Mouse (Mus musculus): ENCODE measurements around the gene Fam198b. TPM values are rescaled to one million over a fixed set of nuclear protein-coding genes. Genes with fewer than 3 reads are reported as not detected.
"Not testable (repeated sequence)": the region's sequence is repeated elsewhere in the genome, so short reads cannot be mapped to it uniquely, and the experiment has no call there.

The Fam198b gene
- polyA plus RNA-seq, 1 experiment from 2014 or later, result 5.2 TPM

DNA sequence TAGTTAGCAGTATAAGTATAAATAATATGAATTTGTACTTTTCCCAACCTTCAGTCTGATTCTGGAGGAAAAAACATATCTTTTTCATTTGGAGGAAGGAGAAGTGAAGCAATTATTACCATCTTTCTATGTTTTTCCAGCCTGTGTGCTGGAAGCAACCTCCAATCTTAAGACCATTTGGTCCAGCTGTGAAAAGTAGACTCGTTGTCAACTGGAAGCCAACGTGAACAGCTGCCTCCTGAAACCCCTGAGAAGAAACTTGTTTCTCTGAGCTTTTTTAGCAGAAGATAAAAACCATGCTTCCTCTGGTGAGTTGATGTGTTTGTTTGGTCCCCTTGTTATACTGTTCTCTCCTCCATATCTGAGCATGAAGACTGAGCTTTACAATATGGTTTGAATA is 84.1 kb downstream of the Fam198b start:
- no peak for ATAC-seq (ENCODE audit: low FRiP score)
- no peak overlapping the region for H3K9ac ChIP-seq (replicated peaks)
- H3K9me3 ChIP-seq (replicated peaks), result no peaks in the 10 kb centered on the region
- 73% methylated on average over 2 of the region's 2 CpGs for WGBS
- H3K4me3 ChIP-seq (replicated peaks), result no peak overlapping the region
- no peaks in the 10 kb centered on the region for H3K27me3 ChIP-seq (replicated peaks)
- H3K4me1 ChIP-seq, result 0 out of 2 replicates have a peak, but pooled peaks cover 4% of the 10 kb centered on the region
- H3K27ac ChIP-seq (replicated peaks), result no peak overlapping the region
- H3K36me3 ChIP-seq, result no peaks in the 10 kb centered on the region
- H3K4me2 ChIP-seq, result no peak overlapping the region

DNA sequence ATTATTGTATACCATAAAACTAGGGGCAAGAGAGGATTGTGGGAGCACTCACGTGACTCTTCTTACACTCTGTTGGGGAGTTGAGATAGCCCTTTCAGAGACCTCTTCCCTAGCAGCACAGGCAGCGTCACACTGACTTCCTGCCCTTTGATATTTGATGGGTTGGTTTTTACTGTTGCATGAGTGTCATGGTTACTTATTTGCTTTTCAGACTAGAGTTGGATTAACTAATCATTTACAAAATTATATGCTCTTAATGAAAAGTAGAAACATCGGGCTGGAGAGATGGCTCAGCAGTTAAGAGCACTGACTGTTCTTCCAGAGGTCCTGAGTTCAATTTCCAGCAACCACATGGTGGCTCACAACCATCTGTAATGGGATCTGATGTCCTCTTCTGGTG is 85.2 kb downstream of the Fam198b start:
- not testable (repeated sequence) for H3K36me3 ChIP-seq; H3K4me2 ChIP-seq; H3K27ac ChIP-seq (replicated peaks); H3K9ac ChIP-seq (replicated peaks); H3K4me3 ChIP-seq (replicated peaks); H3K9me3 ChIP-seq (replicated peaks); ATAC-seq (ENCODE audit: low FRiP score); H3K27me3 ChIP-seq (replicated peaks); H3K4me1 ChIP-seq
- WGBS, result 89% methylated on average over 3 of the region's 3 CpGs

DNA sequence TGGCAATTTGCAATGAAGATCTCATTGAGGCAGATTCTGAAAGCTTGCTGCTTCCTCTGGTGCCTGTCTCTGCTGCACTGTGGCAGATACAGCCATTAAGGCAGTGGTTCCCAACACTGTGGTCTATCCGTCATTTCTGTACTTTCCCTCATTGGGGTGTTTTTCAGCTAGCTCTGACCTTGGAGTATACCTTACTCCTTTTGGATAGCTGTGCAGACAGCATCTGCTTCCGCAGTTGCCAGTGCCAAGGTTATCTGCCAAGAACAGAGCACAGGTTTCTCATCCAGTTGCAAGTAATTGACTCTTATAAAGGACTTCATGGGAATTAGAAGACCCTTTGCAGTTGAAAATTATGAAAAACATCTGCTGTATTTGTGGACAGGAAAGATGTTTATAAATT is 85.7 kb downstream of the Fam198b start:
- Histone ChIP-seq H3K27me3 (replicated peaks) (no peaks in the 10 kb centered on the region), H3K4me3 (replicated peaks) (no peak overlapping the region), H3K4me2 (no peak overlapping the region), H3K9me3 (replicated peaks) (no peaks in the 10 kb centered on the region), H3K9ac (replicated peaks) (no peak overlapping the region), H3K27ac (replicated peaks) (no peak overlapping the region), H3K36me3 (no peaks in the 10 kb centered on the region), H3K4me1 (0 out of 2 replicates have a peak, but pooled peaks cover 4% of the 10 kb centered on the region)
- no peak for ATAC-seq (ENCODE audit: low FRiP score)
- WGBS, result 84% methylated on average over 2 of the region's 2 CpGs

DNA sequence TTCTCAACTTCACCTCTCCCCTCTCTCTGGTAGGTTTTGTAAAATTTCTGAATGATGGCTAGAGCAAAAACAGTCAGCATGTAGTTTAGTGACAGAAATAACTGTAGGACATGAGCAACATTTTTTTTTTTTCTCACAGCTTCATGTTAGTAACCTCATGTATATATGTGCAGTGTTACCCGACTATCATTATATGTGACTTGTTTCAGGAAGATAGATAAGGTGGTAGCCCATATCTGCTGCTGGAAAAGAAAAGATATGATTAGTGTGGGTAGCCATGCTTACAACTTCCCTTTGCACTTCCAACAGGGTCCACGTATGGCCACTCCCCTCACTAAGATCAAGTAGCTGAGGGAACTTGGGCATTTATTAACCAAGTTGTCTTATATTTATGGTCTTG is 86.2 kb downstream of the Fam198b start:
- no peak overlapping the region for H3K9ac ChIP-seq (replicated peaks)
- no peak for ATAC-seq (ENCODE audit: low FRiP score)
- 0 out of 2 replicates have a peak, but pooled peaks cover 4% of the 10 kb centered on the region for H3K4me1 ChIP-seq
- H3K4me2 ChIP-seq, result no peak overlapping the region
- WGBS, result 81% methylated on average over 2 of the region's 2 CpGs
- H3K4me3 ChIP-seq (replicated peaks), result no peak overlapping the region
- H3K27ac ChIP-seq (replicated peaks), result no peak overlapping the region
- H3K9me3 ChIP-seq (replicated peaks), result no peaks in the 10 kb centered on the region
- H3K36me3 ChIP-seq, result no peaks in the 10 kb centered on the region
- no peaks in the 10 kb centered on the region for H3K27me3 ChIP-seq (replicated peaks)

DNA sequence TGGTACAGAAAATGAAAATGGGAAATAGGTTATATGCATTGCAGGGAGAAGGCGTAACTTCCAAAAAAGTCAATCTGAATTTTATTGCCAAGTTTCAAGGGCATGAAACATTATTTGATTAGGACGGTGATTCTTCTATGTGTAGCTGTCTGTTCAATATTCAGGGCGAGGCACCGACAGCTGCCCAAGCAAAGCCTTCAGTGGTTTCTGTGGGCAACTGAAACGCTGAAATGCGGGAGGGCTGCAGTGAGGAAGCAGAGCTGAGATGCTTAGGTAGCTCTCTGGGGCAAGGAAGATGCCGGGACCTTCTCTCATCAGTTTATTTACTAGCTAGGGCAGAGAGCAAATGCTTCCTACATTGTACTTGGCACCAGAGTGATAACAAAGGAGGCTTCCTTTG is 87.2 kb downstream of the Fam198b start:
- WGBS, result 74% methylated on average over 7 of the region's 7 CpGs
- Histone ChIP-seq H3K27me3 (replicated peaks) (no peaks in the 10 kb centered on the region), H3K9me3 (replicated peaks) (no peaks in the 10 kb centered on the region), H3K4me3 (replicated peaks) (no peak overlapping the region), H3K36me3 (no peaks in the 10 kb centered on the region), H3K27ac (replicated peaks) (no peak overlapping the region), H3K9ac (replicated peaks) (no peak overlapping the region), H3K4me2 (no peak overlapping the region), H3K4me1 (0 out of 2 replicates have a peak, but pooled peaks cover 4% of the 10 kb centered on the region)
- ATAC-seq (ENCODE audit: low FRiP score), result no peak

DNA sequence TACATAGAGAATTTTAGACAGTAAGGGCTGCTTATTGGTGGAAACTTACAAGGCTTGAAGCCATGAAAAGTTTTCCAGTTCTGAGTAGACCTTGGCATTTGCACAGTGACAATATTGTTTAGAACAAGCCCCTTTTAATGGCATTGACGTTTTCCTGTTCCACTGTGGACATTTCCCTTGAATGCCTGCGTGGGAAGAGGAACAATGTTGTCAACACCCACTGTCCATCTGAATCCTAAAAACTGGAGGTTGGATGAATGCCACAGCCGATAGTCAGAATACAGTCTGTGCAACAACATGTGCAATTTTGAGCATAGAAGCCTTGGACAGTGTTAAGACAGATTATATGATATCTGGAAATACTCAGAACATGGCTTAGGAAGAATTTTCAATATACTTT is 92.5 kb downstream of the Fam198b start:
- no peak for ATAC-seq (ENCODE audit: low FRiP score)
- H3K27ac ChIP-seq (replicated peaks), result no peak overlapping the region
- H3K9me3 ChIP-seq (replicated peaks), result no peaks in the 10 kb centered on the region
- no peaks in the 10 kb centered on the region for H3K27me3 ChIP-seq (replicated peaks)
- no peak overlapping the region for H3K9ac ChIP-seq (replicated peaks)
- no peak overlapping the region for H3K4me2 ChIP-seq
- no peaks in the 10 kb centered on the region for H3K36me3 ChIP-seq
- H3K4me1 ChIP-seq, result no peaks in the 10 kb centered on the region
- WGBS, result 61% methylated on average over 3 of the region's 3 CpGs
- H3K4me3 ChIP-seq (replicated peaks), result no peak overlapping the region

DNA sequence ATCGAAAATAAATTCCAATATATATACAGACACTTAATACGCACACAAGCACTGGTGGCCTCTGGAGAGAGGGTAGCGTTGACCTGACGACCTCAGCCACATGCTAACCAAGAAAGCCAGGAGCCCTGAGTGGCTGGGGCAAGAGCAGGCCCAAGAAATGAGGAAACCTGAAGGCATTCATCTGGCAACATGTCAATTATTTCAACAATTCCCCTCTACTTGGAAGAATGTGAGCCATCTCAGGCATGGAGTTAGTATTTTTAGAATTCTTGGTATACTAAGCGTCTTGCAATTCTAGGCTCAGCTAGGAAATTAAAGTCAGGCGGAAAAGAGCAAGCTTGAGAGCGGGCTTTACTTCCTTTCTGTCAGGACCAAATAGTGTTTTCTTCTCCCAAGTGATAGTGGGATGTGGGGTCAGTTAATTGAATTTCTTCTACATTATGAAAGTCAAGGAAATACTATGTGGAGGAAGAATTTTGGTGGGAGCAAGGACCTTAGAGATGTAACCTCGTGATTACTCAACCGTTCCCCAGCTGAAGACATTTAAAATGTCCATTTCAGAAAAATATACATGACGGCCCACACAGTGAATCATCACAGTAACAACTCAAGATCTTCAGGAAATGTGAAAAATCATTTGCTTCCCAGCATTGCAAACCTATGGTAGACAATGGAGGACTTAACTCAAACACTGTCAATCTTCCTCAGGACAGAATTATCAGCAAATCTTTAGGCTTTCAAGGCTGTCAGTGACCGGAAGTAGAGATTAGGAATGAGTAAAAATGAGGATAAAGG is 93.5 kb downstream of the Fam198b start:
- WGBS, result 81% methylated on average over 11 of the region's 11 CpGs
- Histone ChIP-seq H3K27me3 (replicated peaks) (no peaks in the 10 kb centered on the region), H3K27ac (replicated peaks) (no peak overlapping the region), H3K4me2 (no peak overlapping the region), H3K9ac (replicated peaks) (no peak overlapping the region), H3K4me1 (no peaks in the 10 kb centered on the region), H3K9me3 (replicated peaks) (no peaks in the 10 kb centered on the region), H3K36me3 (no peaks in the 10 kb centered on the region), H3K4me3 (replicated peaks) (no peak overlapping the region)
- ATAC-seq (ENCODE audit: low FRiP score), result no peak

DNA sequence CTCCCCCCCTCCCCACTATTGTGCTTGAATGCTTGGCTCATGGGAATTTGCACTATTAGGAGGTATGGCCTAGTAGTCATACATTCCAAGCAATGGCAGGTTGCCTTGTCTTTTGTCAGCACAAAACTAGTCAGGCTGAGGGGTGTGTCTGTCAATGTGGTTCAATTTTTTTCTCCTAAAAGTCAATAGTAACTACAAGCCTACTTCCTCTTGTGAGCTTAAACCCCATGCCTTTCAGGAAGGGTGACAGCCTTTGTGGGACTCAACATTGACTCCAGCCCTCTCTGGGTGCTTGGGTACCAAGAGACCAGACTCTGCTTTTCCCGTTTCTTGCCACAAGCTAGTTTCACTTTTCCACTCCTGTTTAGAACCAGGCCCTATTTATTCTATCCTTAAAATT is 96.4 kb downstream of the Fam198b start:
- Histone ChIP-seq H3K9ac (replicated peaks) (no peak overlapping the region), H3K4me3 (replicated peaks) (no peak overlapping the region), H3K27me3 (replicated peaks) (no peaks in the 10 kb centered on the region), H3K36me3 (no peaks in the 10 kb centered on the region), H3K4me1 (no peaks in the 10 kb centered on the region), H3K4me2 (no peak overlapping the region), H3K9me3 (replicated peaks) (no peaks in the 10 kb centered on the region), H3K27ac (replicated peaks) (no peak overlapping the region)
- no peak for ATAC-seq (ENCODE audit: low FRiP score)
- WGBS, result 97% methylated on average over 1 of the region's 1 CpGs

DNA sequence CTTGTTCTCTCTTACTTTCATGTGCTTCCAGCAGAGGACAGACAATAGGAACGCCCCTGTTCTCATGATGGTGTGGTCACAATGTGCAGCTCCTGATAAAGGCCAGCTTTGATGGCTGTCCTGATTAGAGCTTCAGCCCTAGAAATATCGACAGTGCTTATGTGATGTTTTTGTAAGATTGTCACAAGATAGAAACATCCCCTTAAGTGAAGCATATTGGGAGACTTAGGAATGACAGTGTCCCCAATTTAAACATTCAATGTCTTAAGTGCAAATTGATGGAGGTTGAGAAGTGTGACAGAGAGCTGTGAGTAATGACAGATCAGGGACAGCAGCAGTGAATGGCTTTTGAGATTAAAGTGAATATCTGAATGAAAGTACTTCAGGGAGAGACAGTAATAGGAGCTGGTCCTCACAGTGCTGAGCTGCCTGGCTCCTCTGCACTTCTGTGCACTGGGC is 99.7 kb downstream of the Fam198b start:
- WGBS, result 73% methylated on average over 2 of the region's 2 CpGs
- Histone ChIP-seq H3K4me3 (replicated peaks) (no peak overlapping the region), H3K36me3 (no peaks in the 10 kb centered on the region), H3K9me3 (replicated peaks) (no peaks in the 10 kb centered on the region), H3K4me1 (no peaks in the 10 kb centered on the region), H3K27ac (replicated peaks) (no peak overlapping the region), H3K27me3 (replicated peaks) (no peaks in the 10 kb centered on the region), H3K4me2 (no peak overlapping the region), H3K9ac (replicated peaks) (no peak overlapping the region)
- no peak for ATAC-seq (ENCODE audit: low FRiP score)

DNA sequence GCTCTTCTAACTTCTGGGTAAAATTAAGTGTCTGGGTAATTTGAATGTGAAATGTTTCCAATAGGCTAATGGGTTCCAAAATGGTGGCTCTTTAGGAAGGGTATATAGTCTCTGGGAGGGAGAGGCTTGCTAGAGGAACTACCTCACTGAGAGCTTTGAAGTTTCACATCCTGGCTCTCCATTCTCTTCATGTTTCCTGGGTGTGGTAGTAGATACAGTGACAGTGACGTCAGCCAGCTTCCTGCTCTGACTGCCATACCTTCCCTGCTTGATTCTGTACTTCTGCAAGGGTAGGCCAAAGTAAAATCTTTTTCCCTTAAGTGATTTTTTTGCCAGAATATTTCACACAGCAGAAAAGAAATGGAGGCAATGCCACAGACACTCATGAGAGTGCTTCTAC is 100.2 kb downstream of the Fam198b start:
- 71% methylated on average over 1 of the region's 1 CpGs for WGBS
- no peaks in the 10 kb centered on the region for H3K36me3 ChIP-seq
- H3K27ac ChIP-seq (replicated peaks), result no peak overlapping the region
- H3K9me3 ChIP-seq (replicated peaks), result no peaks in the 10 kb centered on the region
- H3K27me3 ChIP-seq (replicated peaks), result no peaks in the 10 kb centered on the region
- no peaks in the 10 kb centered on the region for H3K4me1 ChIP-seq
- no peak for ATAC-seq (ENCODE audit: low FRiP score)
- H3K9ac ChIP-seq (replicated peaks), result no peak overlapping the region
- H3K4me3 ChIP-seq (replicated peaks), result no peak overlapping the region
- H3K4me2 ChIP-seq, result no peak overlapping the region

DNA sequence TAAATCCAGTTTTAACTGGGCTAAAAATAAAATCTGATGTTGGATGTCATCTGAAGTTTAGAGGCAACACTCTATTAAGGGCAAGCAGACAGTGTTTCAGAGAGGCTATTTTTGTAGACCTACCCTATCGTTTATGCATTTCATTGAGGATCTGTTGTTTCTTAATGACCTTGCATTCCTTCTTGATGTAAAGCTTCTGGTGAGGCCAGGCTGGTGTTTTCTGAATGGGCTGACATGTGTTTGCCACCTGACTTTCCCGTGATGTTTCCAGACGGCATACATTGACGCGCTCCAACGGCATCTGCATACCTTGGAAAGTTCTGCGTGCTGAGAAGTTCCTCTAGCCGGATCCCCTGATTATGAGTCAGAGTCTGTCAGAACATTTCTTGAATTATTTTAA is 104.9 kb downstream of the Fam198b start:
- H3K4me2 ChIP-seq, result no peak overlapping the region
- no peaks in the 10 kb centered on the region for H3K4me1 ChIP-seq
- no peak overlapping the region for H3K4me3 ChIP-seq (replicated peaks)
- no peak overlapping the region for H3K9ac ChIP-seq (replicated peaks)
- H3K9me3 ChIP-seq (replicated peaks), result no peaks in the 10 kb centered on the region
- no peaks in the 10 kb centered on the region for H3K36me3 ChIP-seq
- no peak overlapping the region for H3K27ac ChIP-seq (replicated peaks)
- WGBS, result 83% methylated on average over 8 of the region's 8 CpGs
- no peak for ATAC-seq (ENCODE audit: low FRiP score)
- H3K27me3 ChIP-seq (replicated peaks), result no peaks in the 10 kb centered on the region

DNA sequence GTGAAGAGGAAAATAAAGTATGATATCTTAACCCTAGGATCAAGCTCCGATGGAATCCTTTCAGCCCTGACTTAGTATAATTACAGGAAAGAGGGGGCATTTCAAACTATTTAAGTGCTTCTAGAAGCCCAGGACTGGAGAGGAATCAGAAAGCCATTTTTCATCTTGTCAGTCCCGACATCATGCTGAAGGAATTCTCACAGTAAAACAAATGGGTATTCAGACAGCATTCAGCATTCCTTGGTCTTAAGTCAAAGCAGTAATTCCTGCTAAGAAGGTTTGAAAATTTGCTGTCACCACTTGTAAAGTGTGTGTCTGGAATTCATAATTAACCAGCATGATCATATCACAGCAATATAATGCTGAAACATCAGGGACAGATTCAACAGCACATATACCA is 105.6 kb downstream of the Fam198b start:
- Histone ChIP-seq H3K36me3 (no peaks in the 10 kb centered on the region), H3K4me3 (replicated peaks) (no peak overlapping the region), H3K4me2 (no peak overlapping the region), H3K4me1 (no peaks in the 10 kb centered on the region), H3K27me3 (replicated peaks) (no peaks in the 10 kb centered on the region), H3K9ac (replicated peaks) (no peak overlapping the region), H3K9me3 (replicated peaks) (no peaks in the 10 kb centered on the region), H3K27ac (replicated peaks) (no peak overlapping the region)
- no peak for ATAC-seq (ENCODE audit: low FRiP score)
- WGBS, result 46% methylated on average over 2 of the region's 2 CpGs
